Mouse (Mus musculus) embryonic fibroblast, embryonic 13.5 days (primary cell): ENCODE data around the gene Eid1.

Experiments
- CTCF ChIP-seq: IDR thresholded peaks from 2 replicates; pipeline ENCODE4 v1.5.1; 2011; ENCODE audit warnings: mild to moderate bottlenecking, control low read depth, low read length, moderate library complexity, borderline replicate concordance; ENCODE audit not compliant: insufficient read depth
- POLR2A ChIP-seq: IDR thresholded peaks from 2 replicates; pipeline ENCODE4 v1.6.1; 2011; ENCODE audit warnings: low read depth, mild to moderate bottlenecking, control low read depth, low read length, moderate library complexity

- TF ChIP-seq CTCF, result peak; percentile 60; the same call in 1 of the 2 replicates
- TF ChIP-seq POLR2A, result no peak
These were observed 12.9 kb upstream of the Eid1 start for GRCm38 (mm10) chr2:125659823-125660536.
